Mouse (Mus musculus): ENCODE measurements around the gene Mapkapk3. TPM values are rescaled to one million over a fixed set of nuclear protein-coding genes. Genes with fewer than 3 reads are reported as not detected.

Gene Mapkapk3
- total and polyA plus RNA-seq, 2 experiments from 2014 or later: 1.3 to 3.2 TPM

DNA sequence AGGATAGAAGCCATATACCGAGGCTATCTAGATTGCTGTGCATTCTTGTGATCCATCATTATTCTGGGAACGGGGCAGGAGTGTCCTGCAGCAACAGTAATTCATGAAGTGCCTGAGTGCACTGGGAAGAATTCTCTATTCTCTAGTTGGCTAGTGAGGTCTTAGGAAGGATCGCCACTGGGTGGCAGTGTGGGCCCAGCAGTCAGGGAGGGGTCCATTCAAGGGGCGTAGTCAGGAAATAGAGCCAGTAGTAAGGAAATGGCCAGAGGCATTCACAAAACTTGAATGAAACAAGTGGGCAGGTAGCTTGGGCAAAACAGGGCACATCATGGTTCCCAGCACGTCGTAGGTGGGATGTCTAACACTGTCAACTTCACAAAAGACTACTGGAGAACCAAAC, 4.6 kb upstream of the Mapkapk3 start:
- WGBS: 3% methylated on average over 6 of the region's 6 CpGs
- peak; percentile 89 for TF ChIP-seq CTCF (IDR thresholded peaks at IDR 0.05)
- Histone ChIP-seq H3K9me3 (ENCODE audit: low read length) (no peaks in the 10 kb centered on the region), H3K36me3 (ENCODE audit: insufficient read depth, low read length) (no peaks in the 10 kb centered on the region), H3K4me3 (ENCODE audit: low read depth, low read length) (no peak overlapping the region), H3K27me3 (ENCODE audit: insufficient read depth, low read length) (peaks cover 15% of the 10 kb centered on the region; the same call in 1 of the 2 replicates), H3K27ac (ENCODE audit: low read depth, low read length) (no peak overlapping the region), H3K9ac (replicated peaks; ENCODE audit: low read length, poor library complexity, severe bottlenecking) (no peak overlapping the region), H3K4me1 (ENCODE audit: insufficient read depth, low read length) (peaks cover 9% of the 10 kb centered on the region), H3K4me2 (ENCODE audit: low read depth, low read length, poor library complexity, severe bottlenecking) (no peak overlapping the region)
- ATAC-seq (ENCODE audit: low FRiP score): no peak
- DNase-seq (ENCODE audit: low spot score): peak; percentile 76

DNA sequence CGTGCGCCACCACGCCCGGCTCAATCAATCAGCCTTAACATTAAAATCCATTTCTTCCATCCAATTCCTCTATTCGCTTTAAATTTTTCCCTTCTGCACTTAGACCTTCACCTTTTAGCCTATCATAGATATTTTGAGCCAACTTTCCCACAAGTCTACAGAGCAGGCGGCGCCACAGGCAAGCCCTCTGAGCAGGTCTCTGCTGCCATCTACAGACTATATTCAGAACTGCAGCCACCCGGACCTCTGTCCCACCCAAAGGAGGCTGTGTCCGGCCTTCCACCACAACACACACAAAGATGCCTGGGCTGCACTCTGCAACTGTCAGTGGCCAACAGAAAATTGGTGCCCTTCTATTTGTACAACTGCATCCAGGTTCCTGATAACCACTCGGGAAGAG, 1.2 kb upstream of the Mapkapk3 start:
- Histone ChIP-seq H3K4me2 (ENCODE audit: low read depth, low read length, poor library complexity, severe bottlenecking) (no peak overlapping the region), H3K27me3 (ENCODE audit: insufficient read depth, low read length) (peaks cover 25% of the 10 kb centered on the region; the same call in 1 of the 2 replicates), H3K4me1 (ENCODE audit: insufficient read depth, low read length) (peaks cover 9% of the 10 kb centered on the region; the same call in 1 of the 2 replicates), H3K9me3 (ENCODE audit: low read length) (no peaks in the 10 kb centered on the region), H3K4me3 (ENCODE audit: low read depth, low read length) (no peak overlapping the region), H3K36me3 (ENCODE audit: insufficient read depth, low read length) (no peaks in the 10 kb centered on the region), H3K27ac (ENCODE audit: low read depth, low read length) (no peak overlapping the region), H3K9ac (replicated peaks; ENCODE audit: low read length, poor library complexity, severe bottlenecking) (no peak overlapping the region)
- no peak; the same call in 1 of the 2 replicates for ATAC-seq (ENCODE audit: low FRiP score)
- peak; percentile 97 for TF ChIP-seq CTCF (IDR thresholded peaks at IDR 0.05)
- DNase-seq (ENCODE audit: low spot score): peak; percentile 76
- WGBS: 29% methylated on average over 10 of the region's 10 CpGs

DNA sequence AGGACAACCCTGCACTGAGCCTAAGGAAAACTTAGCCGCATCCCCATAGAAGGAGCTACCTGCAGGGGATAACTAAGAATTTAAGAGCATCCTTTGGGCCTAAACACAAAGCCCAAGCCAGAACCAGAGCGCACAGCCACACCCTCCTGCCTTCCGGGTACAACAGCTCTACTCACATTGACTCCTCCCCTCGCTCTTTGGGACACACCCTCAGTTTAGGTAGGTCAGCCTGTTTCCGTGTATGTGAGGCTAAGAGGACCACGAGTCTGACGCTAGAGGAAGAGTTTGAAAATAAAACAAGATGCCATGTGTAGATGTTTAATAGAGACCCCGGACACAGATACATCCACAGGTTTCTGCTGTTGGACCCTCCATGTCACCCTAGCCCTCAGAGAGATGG, 966 bp downstream of the Mapkapk3 start:
- peaks cover 20% of the 10 kb centered on the region; the same call in 1 of the 2 replicates for H3K27me3 ChIP-seq (ENCODE audit: insufficient read depth, low read length)
- no peaks in the 10 kb centered on the region for H3K36me3 ChIP-seq (ENCODE audit: insufficient read depth, low read length)
- H3K9me3 ChIP-seq (ENCODE audit: low read length): no peaks in the 10 kb centered on the region
- H3K4me1 ChIP-seq (ENCODE audit: insufficient read depth, low read length): peaks cover 9% of the 10 kb centered on the region; the same call in 1 of the 2 replicates
- no peak for TF ChIP-seq CTCF (IDR thresholded peaks at IDR 0.05)
- H3K9ac ChIP-seq (replicated peaks; ENCODE audit: low read length, poor library complexity, severe bottlenecking): no peak overlapping the region
- ATAC-seq (ENCODE audit: low FRiP score): no peak
- peak overlapping the region; percentile 90; the same call in 1 of the 2 replicates for H3K4me2 ChIP-seq (ENCODE audit: low read depth, low read length, poor library complexity, severe bottlenecking)
- WGBS: 32% methylated on average over 8 of the region's 8 CpGs
- no peak for DNase-seq (ENCODE audit: low spot score)
- no peak overlapping the region for H3K4me3 ChIP-seq (ENCODE audit: low read depth, low read length)
- H3K27ac ChIP-seq (ENCODE audit: low read depth, low read length): no peak overlapping the region

DNA sequence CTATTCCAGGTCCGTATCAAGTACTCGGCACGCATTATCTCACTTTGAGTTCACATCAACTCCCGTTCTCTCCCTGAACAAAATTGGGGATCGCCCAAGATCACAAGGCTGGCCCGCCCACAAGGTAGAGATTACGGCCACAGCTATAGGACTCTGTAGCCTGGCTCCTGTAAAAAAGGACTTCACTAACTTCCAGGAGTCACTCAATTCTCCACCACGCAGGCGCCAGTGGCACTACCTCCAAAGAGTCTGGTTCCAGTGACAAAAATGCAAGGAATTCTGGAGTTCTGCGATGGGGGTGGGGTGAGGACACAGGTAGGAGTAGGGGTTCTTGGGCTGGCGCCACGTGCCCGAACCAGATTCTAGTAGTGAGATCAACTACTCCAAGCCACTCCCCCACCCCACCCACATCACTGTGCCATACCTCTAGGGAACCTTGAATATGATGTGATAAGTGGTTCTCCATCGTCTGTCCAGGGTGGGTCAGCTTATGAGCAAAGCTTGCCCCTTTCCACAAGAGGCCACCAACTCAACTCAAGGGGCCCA, 1.5 kb downstream of the Mapkapk3 start:
- no peak for TF ChIP-seq CTCF (IDR thresholded peaks at IDR 0.05)
- 92% methylated on average over 14 of the region's 14 CpGs for WGBS
- Histone ChIP-seq H3K9me3 (ENCODE audit: low read length) (no peaks in the 10 kb centered on the region), H3K4me3 (ENCODE audit: low read depth, low read length) (no peak overlapping the region), H3K4me1 (ENCODE audit: insufficient read depth, low read length) (peaks cover 9% of the 10 kb centered on the region; the same call in 1 of the 2 replicates), H3K36me3 (ENCODE audit: insufficient read depth, low read length) (no peaks in the 10 kb centered on the region), H3K4me2 (ENCODE audit: low read depth, low read length, poor library complexity, severe bottlenecking) (no peak overlapping the region), H3K27me3 (ENCODE audit: insufficient read depth, low read length) (peaks cover 18% of the 10 kb centered on the region; the same call in 1 of the 2 replicates), H3K9ac (replicated peaks; ENCODE audit: low read length, poor library complexity, severe bottlenecking) (no peak overlapping the region), H3K27ac (ENCODE audit: low read depth, low read length) (no peak overlapping the region)
- DNase-seq (ENCODE audit: low spot score) (no peak), ATAC-seq (ENCODE audit: low FRiP score) (no peak)

DNA sequence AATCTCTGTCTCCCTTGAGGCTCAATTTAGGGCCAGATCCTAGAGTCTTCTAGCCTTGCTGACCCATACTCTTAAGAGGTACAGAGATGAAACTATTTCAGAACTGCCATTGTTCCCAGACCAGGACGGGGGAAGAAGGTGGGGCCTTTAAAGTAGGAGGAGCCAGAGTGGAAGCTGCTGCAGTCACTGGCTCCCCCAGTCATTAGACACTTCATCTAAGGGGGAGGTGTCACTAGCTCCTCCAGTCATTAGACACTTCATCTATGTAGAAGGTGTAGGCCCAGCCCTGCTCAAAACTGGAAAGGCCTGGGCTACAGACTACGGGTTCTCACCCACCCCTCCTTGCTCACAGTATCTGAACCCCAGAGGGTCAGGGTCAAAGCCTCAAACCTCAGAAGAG, 2.4 kb downstream of the Mapkapk3 start:
- WGBS: 74% methylated on average over 2 of the region's 2 CpGs
- ATAC-seq (ENCODE audit: low FRiP score) (no peak), DNase-seq (ENCODE audit: low spot score) (no peak)
- Histone ChIP-seq H3K27ac (ENCODE audit: low read depth, low read length) (no peak overlapping the region), H3K9me3 (ENCODE audit: low read length) (no peaks in the 10 kb centered on the region), H3K9ac (replicated peaks; ENCODE audit: low read length, poor library complexity, severe bottlenecking) (no peak overlapping the region), H3K4me3 (ENCODE audit: low read depth, low read length) (no peak overlapping the region), H3K36me3 (ENCODE audit: insufficient read depth, low read length) (no peaks in the 10 kb centered on the region), H3K4me2 (ENCODE audit: low read depth, low read length, poor library complexity, severe bottlenecking) (no peak overlapping the region), H3K4me1 (ENCODE audit: insufficient read depth, low read length) (peaks cover 9% of the 10 kb centered on the region; the same call in 1 of the 2 replicates), H3K27me3 (ENCODE audit: insufficient read depth, low read length) (peaks cover 15% of the 10 kb centered on the region; the same call in 1 of the 2 replicates)
- no peak for TF ChIP-seq CTCF (IDR thresholded peaks at IDR 0.05)

DNA sequence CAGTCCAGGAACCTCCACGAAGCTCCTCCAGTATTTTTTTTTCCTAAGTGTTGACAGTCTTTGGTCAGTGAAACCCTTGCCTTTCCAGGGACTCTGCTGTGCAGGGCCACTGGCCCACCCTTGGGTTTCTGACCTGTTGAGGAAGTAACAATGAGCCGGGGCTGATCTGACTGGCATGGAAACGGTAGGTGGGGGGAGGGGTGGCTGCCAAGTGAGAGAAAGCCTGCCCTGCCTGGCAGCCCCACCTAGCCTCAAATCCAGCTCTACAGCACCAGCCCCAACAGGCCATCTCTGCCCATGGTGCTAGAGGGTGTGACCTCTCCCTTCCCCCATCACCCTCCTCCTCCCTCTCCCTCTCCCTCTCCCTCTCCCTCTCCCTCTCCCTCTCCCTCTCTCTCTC, 4.7 kb downstream of the Mapkapk3 start:
- no peak for DNase-seq (ENCODE audit: low spot score)
- Histone ChIP-seq H3K9me3 (ENCODE audit: low read length) (no peaks in the 10 kb centered on the region), H3K36me3 (ENCODE audit: insufficient read depth, low read length) (no peaks in the 10 kb centered on the region), H3K4me3 (ENCODE audit: low read depth, low read length) (no peak overlapping the region), H3K4me1 (ENCODE audit: insufficient read depth, low read length) (peaks cover 9% of the 10 kb centered on the region; the same call in 1 of the 2 replicates), H3K4me2 (ENCODE audit: low read depth, low read length, poor library complexity, severe bottlenecking) (no peak overlapping the region), H3K27ac (ENCODE audit: low read depth, low read length) (no peak overlapping the region), H3K9ac (replicated peaks; ENCODE audit: low read length, poor library complexity, severe bottlenecking) (no peak overlapping the region), H3K27me3 (ENCODE audit: insufficient read depth, low read length) (peaks cover 15% of the 10 kb centered on the region; the same call in 1 of the 2 replicates)
- no peak for ATAC-seq (ENCODE audit: low FRiP score)
- WGBS: 25% methylated on average over 3 of the region's 3 CpGs
- TF ChIP-seq CTCF (IDR thresholded peaks at IDR 0.05): no peak
